Mouse (Mus musculus): ENCODE measurements around the gene Med13l. TPM values are rescaled to one million over a fixed set of nuclear protein-coding genes. Genes with fewer than 3 reads are reported as not detected.

Gene Med13l
- polyA plus RNA-seq, 1 experiment: 42.8 TPM

DNA sequence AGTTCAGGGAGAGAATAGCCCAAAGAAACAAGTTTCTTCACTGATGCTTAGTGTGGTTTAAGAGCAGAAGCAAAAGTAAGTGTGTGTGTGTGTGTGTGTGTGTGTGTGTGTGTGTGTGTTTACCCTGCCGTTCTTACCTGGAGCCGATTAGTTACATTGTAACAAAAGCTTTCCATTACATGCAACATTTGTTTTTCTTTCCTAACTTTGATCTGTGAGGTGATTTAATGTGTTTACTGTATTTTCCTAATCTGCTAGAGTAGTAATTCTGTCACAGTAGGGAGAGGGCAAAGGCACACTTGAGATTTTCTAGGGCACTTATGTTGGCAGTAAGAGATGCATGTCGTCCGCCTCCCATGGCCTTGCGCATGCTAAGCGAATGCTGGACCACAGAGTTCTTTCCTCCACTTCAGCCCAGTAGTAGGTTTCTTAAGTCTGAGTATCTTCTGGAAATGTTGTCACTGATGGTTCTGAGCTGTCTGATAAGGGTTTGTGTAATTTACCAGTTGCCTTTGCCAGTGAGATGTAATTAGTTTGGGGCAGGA lies 28.0 kb downstream of the Med13l start:
- Histone ChIP-seq H3K4me3 (ENCODE audit: control insufficient read depth, insufficient read depth, low read length) (no peak overlapping the region), H3K27ac (ENCODE audit: control insufficient read depth, insufficient read depth, low read length) (peak overlapping the region; percentile 32; the same call in 1 of the 2 replicates), H3K27me3 (ENCODE audit: control insufficient read depth, insufficient read depth, low read length) (no peaks in the 10 kb centered on the region), H3K4me1 (replicated peaks; ENCODE audit: control insufficient read depth, insufficient read depth, low read length) (peaks cover 48% of the 10 kb centered on the region), H3K36me3 (ENCODE audit: control insufficient read depth, insufficient read depth, low read length) (no peaks in the 10 kb centered on the region)
- DNase-seq: no peak
- 77% methylated on average over 6 of the region's 6 CpGs for WGBS
- TF ChIP-seq CTCF (IDR thresholded peaks at IDR 0.05; ENCODE audit: borderline replicate concordance, control insufficient read depth, extremely low read depth, insufficient read depth, low read length, poor library complexity) (no peak), POLR2A (IDR thresholded peaks at IDR 0.05; ENCODE audit: control insufficient read depth, extremely low read depth, insufficient read depth, low read length, poor library complexity) (no peak)

DNA sequence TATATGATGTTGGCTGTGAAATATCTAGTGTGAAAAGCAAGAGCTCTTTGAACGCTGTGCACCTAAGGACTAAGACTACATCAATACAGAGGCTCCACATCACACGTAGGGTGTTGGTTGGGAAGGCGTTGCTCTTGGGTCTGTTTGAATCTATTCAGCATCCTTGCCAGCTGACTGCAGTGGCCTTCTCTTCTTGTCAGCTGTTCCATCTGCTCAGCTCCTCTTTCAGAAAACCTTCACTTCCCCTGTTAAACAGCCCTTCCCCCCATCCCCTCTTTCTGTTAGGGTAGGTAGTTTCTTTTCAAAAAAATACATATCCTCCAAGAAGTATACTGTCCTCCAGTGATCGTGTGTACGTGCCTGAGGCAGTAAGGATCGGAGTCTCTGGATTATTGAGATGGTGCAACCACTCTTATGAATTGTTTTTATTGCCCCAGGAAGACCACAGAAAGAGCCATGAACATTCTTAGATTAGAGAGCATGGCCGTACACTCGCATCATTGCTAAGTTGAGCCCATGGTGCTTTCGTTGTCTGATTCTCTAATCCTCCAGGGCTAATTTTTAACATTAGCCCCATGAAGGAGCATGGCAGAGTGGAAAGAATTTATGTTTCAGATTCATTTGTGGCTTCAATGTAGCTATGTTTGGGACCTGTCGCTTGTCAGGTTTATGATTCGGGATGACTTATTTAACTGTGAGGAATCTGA lies 28.9 kb downstream of the Med13l start:
- TF ChIP-seq POLR2A (IDR thresholded peaks at IDR 0.05; ENCODE audit: control insufficient read depth, extremely low read depth, insufficient read depth, low read length, poor library complexity): no peak
- DNase-seq: peak; percentile 52
- Histone ChIP-seq H3K36me3 (ENCODE audit: control insufficient read depth, insufficient read depth, low read length) (no peaks in the 10 kb centered on the region), H3K27ac (ENCODE audit: control insufficient read depth, insufficient read depth, low read length) (peak overlapping the region; percentile 68), H3K27me3 (ENCODE audit: control insufficient read depth, insufficient read depth, low read length) (no peaks in the 10 kb centered on the region), H3K4me1 (replicated peaks; ENCODE audit: control insufficient read depth, insufficient read depth, low read length) (peaks cover 48% of the 10 kb centered on the region), H3K4me3 (ENCODE audit: control insufficient read depth, insufficient read depth, low read length) (no peak overlapping the region)
- WGBS: 61% methylated on average over 11 of the region's 11 CpGs

DNA sequence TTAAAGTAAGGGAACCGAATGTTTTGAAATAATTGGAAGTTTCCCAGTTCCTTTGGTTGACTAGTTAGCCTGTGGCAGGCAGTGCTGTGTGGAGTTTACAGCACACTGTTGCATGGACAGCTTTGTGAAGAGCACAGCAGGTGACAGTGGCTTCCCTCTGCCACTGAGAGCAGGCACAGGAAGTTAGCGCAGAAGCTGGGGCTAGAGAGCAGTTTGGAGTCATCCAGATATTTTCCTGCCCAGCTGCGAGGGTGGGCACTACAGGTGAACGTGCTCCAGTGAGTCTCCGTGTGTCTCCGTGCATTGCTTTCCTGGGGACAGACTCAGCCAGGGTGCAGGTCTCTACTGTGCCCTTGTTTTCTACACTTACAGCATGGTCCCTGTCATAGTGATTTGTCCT lies 30.4 kb downstream of the Med13l start:
- Histone ChIP-seq H3K27ac (ENCODE audit: control insufficient read depth, insufficient read depth, low read length) (peak overlapping the region; percentile 68; the same call in 1 of the 2 replicates), H3K27me3 (ENCODE audit: control insufficient read depth, insufficient read depth, low read length) (no peaks in the 10 kb centered on the region), H3K4me3 (ENCODE audit: control insufficient read depth, insufficient read depth, low read length) (no peak overlapping the region), H3K36me3 (ENCODE audit: control insufficient read depth, insufficient read depth, low read length) (no peaks in the 10 kb centered on the region), H3K4me1 (replicated peaks; ENCODE audit: control insufficient read depth, insufficient read depth, low read length) (peaks cover 47% of the 10 kb centered on the region)
- DNase-seq: peak; percentile 53
- 5% methylated on average over 6 of the region's 6 CpGs for WGBS
- no peak for TF ChIP-seq POLR2A (IDR thresholded peaks at IDR 0.05; ENCODE audit: control insufficient read depth, extremely low read depth, insufficient read depth, low read length, poor library complexity)
- TF ChIP-seq CTCF (IDR thresholded peaks at IDR 0.05; ENCODE audit: borderline replicate concordance, control insufficient read depth, extremely low read depth, insufficient read depth, low read length, poor library complexity): no peak

GRCm38 (mm10) chr5:118591826-118592499 lies 31.5 kb downstream of the Med13l start:
- Histone ChIP-seq H3K27ac (ENCODE audit: control insufficient read depth, insufficient read depth, low read length) (0 out of 2 replicates have a peak overlapping the region, but pooled peaks have one; percentile 26), H3K4me3 (ENCODE audit: control insufficient read depth, insufficient read depth, low read length) (no peak overlapping the region), H3K36me3 (ENCODE audit: control insufficient read depth, insufficient read depth, low read length) (no peaks in the 10 kb centered on the region), H3K4me1 (replicated peaks; ENCODE audit: control insufficient read depth, insufficient read depth, low read length) (peaks cover 43% of the 10 kb centered on the region), H3K27me3 (ENCODE audit: control insufficient read depth, insufficient read depth, low read length) (no peaks in the 10 kb centered on the region)
- DNase-seq: peak; percentile 40
- no peak for TF ChIP-seq POLR2A (IDR thresholded peaks at IDR 0.05; ENCODE audit: control insufficient read depth, extremely low read depth, insufficient read depth, low read length, poor library complexity)
- no peak for TF ChIP-seq CTCF (IDR thresholded peaks at IDR 0.05; ENCODE audit: borderline replicate concordance, control insufficient read depth, extremely low read depth, insufficient read depth, low read length, poor library complexity)
- 16% methylated on average over 11 of the region's 11 CpGs for WGBS

DNA sequence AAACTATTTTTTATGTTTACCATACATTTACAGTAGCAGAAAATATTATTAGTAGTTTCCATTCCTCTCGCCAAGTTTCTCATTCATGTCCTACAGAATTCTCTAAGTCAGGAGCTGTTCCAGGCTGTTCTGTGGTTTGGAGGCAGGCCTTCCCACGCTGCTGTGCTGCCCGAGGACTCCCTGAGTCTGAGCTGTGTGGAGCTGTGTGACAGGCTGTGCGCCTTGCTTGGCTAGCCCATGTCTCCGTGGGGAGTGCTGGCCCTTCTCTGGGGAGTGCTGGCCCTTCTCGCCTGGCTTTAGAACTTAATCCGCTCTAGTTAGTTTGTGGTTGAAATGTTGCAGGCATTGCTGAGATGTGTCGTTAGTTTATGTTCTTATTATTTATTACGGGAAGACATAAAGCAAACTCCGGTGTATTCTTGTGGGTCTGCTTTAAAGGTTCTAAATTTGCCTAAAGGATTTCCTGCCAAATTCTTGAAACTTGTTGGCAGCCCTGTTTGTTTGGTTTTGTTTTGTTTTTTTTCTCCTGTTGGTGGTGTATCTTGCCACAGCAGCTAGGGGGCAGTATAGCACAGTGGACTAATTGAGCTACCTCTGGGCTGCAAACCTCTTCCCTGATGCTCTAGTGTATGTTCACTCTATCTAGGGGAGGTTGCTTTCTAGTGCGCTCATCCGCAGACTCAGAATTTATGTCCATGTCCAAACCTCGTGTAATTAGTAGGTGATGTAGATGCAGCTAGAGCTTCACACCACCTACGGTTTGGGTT lies 34.2 kb downstream of the Med13l start:
- Histone ChIP-seq H3K36me3 (ENCODE audit: control insufficient read depth, insufficient read depth, low read length) (no peaks in the 10 kb centered on the region), H3K27me3 (ENCODE audit: control insufficient read depth, insufficient read depth, low read length) (no peaks in the 10 kb centered on the region), H3K4me1 (replicated peaks; ENCODE audit: control insufficient read depth, insufficient read depth, low read length) (peaks cover 28% of the 10 kb centered on the region), H3K4me3 (ENCODE audit: control insufficient read depth, insufficient read depth, low read length) (no peak overlapping the region), H3K27ac (ENCODE audit: control insufficient read depth, insufficient read depth, low read length) (no peak overlapping the region)
- 75% methylated on average over 14 of the region's 14 CpGs for WGBS
- TF ChIP-seq POLR2A (IDR thresholded peaks at IDR 0.05; ENCODE audit: control insufficient read depth, extremely low read depth, insufficient read depth, low read length, poor library complexity): no peak
- peak; percentile 37; the same call in 1 of the 2 replicates for TF ChIP-seq CTCF (IDR thresholded peaks at IDR 0.05; ENCODE audit: borderline replicate concordance, control insufficient read depth, extremely low read depth, insufficient read depth, low read length, poor library complexity)
- peak; percentile 68 for DNase-seq

GRCm38 (mm10) chr5:118595901-118596300 lies 35.4 kb downstream of the Med13l start:
- no peaks in the 10 kb centered on the region for H3K36me3 ChIP-seq (ENCODE audit: control insufficient read depth, insufficient read depth, low read length)
- peaks cover 26% of the 10 kb centered on the region for H3K4me1 ChIP-seq (replicated peaks; ENCODE audit: control insufficient read depth, insufficient read depth, low read length)
- no peak overlapping the region for H3K27ac ChIP-seq (ENCODE audit: control insufficient read depth, insufficient read depth, low read length)
- no peak for DNase-seq
- no peaks in the 10 kb centered on the region for H3K27me3 ChIP-seq (ENCODE audit: control insufficient read depth, insufficient read depth, low read length)
- H3K4me3 ChIP-seq (ENCODE audit: control insufficient read depth, insufficient read depth, low read length): no peak overlapping the region
- TF ChIP-seq CTCF (IDR thresholded peaks at IDR 0.05; ENCODE audit: borderline replicate concordance, control insufficient read depth, extremely low read depth, insufficient read depth, low read length, poor library complexity) (no peak), POLR2A (IDR thresholded peaks at IDR 0.05; ENCODE audit: control insufficient read depth, extremely low read depth, insufficient read depth, low read length, poor library complexity) (no peak)
- WGBS: 94% methylated on average over 5 of the region's 5 CpGs
